Mouse (Mus musculus) liver (tissue): Measurements from ENCODE around the gene Dst.

ENCODE experiments used
- DNase-seq: peaks from one replicate; pipeline ENCODE4 v3.0.0-alpha.2; 2020; ENCODE audit warnings: mixed read lengths

The Dst gene

GRCm38 (mm10) chr1:34183250-34183926 lies 275.4 kb downstream of the Dst start:
- DNase-seq = no peak

DNA sequence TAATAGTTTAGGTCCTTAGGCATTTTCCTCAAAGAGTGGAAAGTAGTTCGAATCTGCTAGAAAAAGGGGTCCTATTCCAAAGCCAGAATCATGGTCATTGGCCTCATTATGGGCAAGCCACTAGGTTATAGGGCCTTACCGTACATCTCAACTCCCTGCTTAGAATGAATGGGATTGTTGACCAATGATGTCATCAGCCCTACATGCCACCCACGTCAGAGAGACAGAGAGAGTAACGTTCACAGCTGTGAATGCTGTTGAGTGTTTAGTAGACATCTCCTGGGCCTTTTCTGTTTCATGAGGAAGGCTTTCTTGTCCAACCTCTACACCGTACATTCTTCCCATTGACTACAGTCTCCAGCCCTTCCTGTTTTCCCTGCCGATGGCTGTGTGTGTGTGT lies 276.2 kb downstream of the Dst start:
- no peak for DNase-seq

DNA sequence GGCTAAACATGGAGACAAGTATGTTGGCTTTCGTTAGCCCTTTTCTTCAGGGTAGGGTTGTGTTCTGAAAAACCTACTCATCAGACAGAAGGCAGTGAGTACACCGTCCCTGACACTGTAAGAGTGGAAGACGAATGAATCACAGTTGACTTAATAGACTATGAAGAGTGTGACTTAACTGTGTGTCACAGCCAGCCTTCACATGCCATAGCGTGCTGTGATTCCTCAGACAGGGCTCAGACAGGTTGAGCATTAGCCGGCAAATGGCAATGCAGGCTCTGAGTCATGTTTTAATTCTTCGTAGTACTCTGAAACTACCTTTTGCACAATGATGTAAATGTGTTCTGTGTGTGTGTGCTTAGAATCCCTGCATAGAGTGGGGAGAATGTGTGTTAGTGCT lies 278.0 kb downstream of the Dst start:
- DNase-seq = no peak

DNA sequence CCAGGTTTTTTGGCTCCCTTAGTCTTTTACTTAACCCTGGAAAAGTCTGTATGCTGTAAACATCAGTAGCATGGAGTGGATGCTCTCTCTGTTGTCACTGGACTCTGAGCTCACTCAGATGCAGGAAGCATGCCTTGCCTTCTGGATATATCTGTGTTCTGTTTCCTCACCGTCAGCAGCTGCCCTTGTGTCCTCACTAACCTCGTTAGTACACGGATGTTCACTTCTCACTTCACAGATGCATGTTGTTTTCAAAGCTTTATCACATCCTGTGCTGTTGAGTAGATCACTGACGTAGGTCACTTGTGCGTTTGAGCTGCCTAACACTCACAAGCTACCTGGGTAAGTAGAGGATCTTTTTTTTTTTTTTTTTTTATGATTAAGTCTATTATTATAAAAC lies 279.5 kb downstream of the Dst start:
- no peak for DNase-seq

GRCm38 (mm10) chr1:34188721-34189236 lies 280.8 kb downstream of the Dst start:
- DNase-seq = no peak

DNA sequence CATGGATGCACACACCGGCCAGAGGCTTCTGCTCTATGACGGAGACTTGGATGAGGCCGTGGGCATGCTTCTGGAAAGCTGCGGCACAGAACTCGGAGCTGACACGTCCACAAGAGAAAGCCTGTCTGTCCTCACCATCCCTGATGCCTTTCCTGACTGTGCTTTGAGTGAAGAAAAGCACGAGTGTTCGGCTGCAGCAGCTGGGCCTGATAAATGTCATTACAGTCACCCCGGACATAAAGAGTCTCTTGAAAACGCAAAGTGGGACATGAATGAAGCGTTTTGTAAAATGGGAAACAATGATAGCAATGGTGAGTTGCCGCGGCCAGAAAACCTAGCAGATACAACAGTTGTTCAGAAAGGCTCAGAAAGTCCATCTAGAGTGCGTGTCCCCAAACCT lies 281.3 kb downstream of the Dst start:
- DNase-seq = no peak

GRCm38 (mm10) chr1:34189970-34190369 lies 281.9 kb downstream of the Dst start:
- peak; percentile 54 for DNase-seq

DNA sequence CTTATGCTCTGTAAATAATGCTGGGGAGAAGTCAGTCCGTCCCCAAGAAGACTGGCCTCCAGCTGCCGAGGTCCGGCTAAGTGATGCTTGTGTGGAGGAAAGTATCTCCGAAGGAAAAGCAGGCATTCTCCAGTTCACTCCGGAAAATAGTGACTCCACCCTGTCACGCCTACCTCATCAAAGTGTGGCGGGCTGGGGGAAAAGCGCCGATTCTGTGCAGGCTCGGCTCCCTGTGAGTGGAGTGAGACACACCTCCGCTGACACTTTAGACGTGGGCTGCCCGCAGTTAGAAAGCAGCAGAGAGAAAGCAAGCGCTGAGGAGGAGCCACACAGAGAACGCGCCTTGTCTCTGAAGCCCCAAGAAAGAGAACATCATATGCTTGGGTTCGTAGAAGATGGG lies 284.1 kb downstream of the Dst start:
- no peak for DNase-seq

DNA sequence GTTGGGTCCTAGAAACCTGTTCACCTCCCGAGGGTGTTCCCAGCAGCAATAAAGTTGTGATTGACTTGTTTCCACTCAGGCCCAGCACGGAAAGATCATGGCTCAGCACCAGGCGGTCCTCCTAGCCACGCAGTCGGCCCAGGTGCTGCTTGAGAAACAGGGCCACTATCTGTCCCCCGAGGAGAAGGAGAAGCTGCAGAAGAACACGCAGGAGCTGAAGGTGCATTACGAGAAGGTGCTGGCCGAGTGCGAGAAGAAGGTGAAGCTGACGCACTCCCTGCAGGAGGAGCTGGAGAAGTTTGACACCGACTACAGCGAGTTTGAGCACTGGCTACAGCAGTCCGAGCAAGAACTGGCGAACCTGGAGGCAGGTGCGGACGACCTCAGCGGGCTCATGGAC lies 292.8 kb downstream of the Dst start:
- no peak for DNase-seq

- no peak for DNase-seq
These were observed 293.5 kb downstream of the Dst start for GRCm38 (mm10) chr1:34201483-34201882.

- no peak for DNase-seq
These were observed 303.7 kb downstream of the Dst start for GRCm38 (mm10) chr1:34211704-34212103.

- no peak for DNase-seq
These were observed 308.4 kb downstream of the Dst start for GRCm38 (mm10) chr1:34216456-34216855.

DNA sequence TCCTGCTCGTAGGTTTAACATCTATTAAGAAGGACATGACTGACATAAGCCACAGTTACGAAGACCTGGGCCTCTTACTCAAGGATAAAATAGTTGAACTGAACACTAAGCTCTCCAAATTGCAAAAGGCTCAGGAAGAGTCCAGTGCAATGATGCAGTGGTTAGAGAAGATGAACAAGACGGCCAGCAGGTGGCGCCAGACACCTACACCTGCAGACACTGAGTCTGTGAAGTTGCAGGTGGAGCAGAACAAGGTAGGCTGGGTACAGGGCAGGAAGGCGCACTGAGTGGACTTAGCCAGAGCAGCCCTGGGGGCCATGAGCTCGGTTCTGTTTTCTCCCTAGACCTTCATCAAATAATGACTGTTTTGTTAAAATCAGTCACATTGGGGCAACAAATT lies 310.3 kb downstream of the Dst start:
- peak; percentile 79 for DNase-seq

- no peak for DNase-seq
These were observed 310.8 kb downstream of the Dst start for GRCm38 (mm10) chr1:34218801-34219200.

DNA sequence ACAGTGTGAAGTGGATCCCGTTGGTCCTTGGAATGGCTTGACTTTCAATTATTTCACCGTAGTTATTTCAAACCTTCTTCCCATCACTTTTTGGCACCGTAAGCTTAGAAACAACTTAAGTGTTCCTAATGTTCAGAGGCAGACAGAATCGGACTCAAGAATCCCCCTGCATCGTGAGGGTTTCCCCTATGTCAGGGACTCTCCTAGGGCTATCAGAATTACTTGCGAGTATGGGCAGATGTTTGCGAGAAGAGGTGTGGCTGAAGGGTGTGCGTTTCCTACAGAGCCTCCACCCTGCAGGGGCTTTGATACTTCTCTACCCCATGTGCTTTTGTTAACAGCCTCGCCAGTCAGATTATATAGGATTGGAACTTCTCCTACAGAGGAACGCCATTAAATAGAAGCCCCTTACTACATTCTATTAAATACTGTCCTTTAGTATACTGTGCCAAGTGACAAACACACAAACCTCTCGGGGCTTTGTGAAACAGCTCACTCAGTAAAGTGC lies 312.1 kb downstream of the Dst start:
- DNase-seq = no peak

DNA sequence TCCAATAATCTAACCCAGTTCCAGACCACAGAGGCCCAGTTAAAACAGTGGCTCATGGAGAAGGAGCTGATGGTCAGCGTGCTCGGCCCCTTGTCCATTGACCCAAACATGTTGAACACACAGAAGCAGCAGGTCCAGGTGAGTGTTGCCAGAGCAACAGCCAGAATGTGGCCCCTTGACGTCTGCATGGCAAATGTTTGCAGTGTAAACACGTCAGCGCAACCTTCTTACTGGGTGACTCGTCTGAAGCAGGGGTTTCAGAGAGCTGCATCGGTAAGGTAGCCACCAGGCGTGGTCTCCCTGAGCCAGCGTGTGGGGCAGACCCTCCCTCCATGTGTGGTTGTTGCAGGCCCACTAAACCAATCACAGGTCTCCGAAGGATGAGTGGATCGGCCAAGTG lies 315.8 kb downstream of the Dst start:
- DNase-seq = no peak

GRCm38 (mm10) chr1:34227676-34228075 lies 319.7 kb downstream of the Dst start:
- DNase-seq = no peak

DNA sequence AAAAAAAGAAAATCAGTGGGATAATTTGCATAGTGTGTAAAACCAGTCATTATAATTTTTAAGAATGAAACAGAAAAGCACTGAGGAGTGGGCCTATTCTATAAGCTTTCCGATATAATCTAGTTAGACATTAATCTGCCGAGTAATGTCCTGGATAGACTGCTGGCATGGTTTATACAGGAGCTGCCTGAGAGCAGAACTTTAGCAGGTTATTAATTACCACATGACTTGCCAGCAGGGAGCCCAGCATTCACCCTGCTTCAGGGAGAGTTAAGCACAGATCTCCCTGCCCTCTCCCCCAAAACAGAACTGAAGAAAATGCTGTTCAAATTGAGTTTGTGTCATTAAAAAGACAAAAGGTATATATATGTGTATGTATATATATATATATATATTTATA lies 323.0 kb downstream of the Dst start:
- DNase-seq = no peak

GRCm38 (mm10) chr1:34236254-34236723 lies 328.3 kb downstream of the Dst start:
- peak; percentile 81 for DNase-seq

DNA sequence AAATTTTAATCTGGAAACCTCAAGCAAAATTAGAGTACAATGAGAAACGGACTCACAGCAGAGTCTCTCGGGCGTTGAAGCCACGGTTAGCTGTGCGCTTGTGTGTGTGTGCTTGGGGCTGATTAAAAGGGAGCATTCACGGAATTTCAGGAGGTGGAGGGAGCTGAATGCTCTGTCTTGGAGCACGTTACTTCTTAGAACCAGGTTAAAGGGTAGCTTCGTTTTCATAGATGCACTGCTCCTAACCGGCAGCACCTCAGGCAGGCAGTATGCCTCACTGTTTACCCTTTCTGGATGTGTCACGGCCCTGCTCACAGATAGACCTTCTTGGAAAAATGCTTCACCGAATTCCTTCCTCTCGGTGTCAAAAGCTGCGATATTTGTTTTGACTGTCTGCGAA lies 329.2 kb downstream of the Dst start:
- no peak for DNase-seq

DNA sequence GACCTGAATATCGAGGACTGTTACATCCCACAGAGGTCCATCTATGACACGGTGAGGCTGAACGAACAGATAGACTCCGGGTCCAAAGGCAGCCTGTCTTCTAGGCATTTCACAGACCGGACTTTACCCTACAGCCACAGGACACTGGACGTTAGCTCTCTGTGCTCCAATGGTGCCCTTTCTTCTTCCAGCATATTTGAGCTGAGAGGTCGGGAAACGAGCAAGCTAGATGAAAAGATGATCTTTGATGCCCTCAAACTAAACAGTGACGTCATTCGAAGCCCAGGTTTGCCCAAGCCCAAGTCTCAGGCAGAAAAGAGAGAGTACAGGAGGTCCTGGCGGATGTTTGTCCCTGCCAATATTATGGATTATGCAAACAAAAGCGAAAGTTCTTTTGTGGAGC lies 329.7 kb downstream of the Dst start:
- no peak for DNase-seq

DNA sequence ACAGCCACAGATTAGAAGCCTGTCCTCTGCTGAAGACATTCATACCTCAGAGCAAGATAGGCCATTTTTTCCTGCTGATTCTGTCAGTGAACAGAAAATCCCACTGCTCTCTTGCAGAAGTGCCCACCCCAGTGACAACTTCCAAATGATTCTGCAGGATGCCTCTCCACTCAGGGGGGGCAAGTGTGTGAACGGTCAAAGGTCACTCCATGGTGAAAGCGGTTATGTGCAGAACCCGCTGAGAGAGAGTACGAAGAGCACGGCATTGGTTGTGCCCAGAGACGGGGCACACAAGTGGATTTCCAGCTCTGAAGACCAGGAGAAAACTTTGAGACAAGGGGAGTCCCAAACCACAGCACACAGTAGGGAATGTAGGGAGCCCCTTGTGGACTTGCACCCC lies 330.2 kb downstream of the Dst start:
- DNase-seq = no peak

- no peak for DNase-seq
These were observed 336.7 kb downstream of the Dst start for GRCm38 (mm10) chr1:34244678-34245077.

GRCm38 (mm10) chr1:34245951-34246641 lies 338.1 kb downstream of the Dst start:
- DNase-seq = no peak
